Mouse (Mus musculus): ENCODE measurements around the gene Dact3.

- TF ChIP-seq POLR2A (IDR thresholded peaks at IDR 0.05; ENCODE audit: low read depth, low read length) (no peak), CTCF (IDR thresholded peaks at IDR 0.05; ENCODE audit: extremely low read depth, insufficient read depth, insufficient read length, insufficient replicate concordance) (peak; percentile 45; the same call in 1 of the 2 replicates)
Measured at GRCm38 (mm10) chr7:16848579-16848978, 26.5 kb upstream of the Dact3 start.

Data from spleen, adult 2 months (tissue).